Mouse (Mus musculus) thymus, adult 2 months (tissue): ENCODE results near the gene Ube3c. TPM values are rescaled to one million over a fixed set of nuclear protein-coding genes. Genes with fewer than 3 reads are reported as not detected.

Experiments
- DNase-seq: peaks from one replicate; pipeline ENCODE4 v3.0.0; 2021
- H3K27ac ChIP-seq: fragments of 200-500 bp; 2 replicates; pipeline ENCODE4 v1.5.1; 2012; ENCODE audit warnings: low read length, control low read depth; ENCODE audit not compliant: control insufficient read depth, insufficient read depth
- H3K27me3 ChIP-seq: fragments of 200-500 bp; 2 replicates; pipeline ENCODE4 v1.6.1; 2012; ENCODE audit warnings: mild to moderate bottlenecking, low read length, moderate library complexity, mixed read lengths; ENCODE audit not compliant: control insufficient read depth, insufficient read depth
- H3K36me3 ChIP-seq: fragments of 200-500 bp; 2 replicates; pipeline ENCODE4 v1.6.1; 2012; ENCODE audit warnings: mild to moderate bottlenecking, low read length, moderate library complexity; ENCODE audit not compliant: control insufficient read depth, insufficient read depth
- H3K4me1 ChIP-seq: fragments of 200-500 bp; replicated peaks from 2 replicates; pipeline ENCODE4 v1.6.1; 2012; ENCODE audit warnings: low read length; ENCODE audit not compliant: control insufficient read depth, insufficient read depth
- H3K4me3 ChIP-seq: fragments of 200-500 bp; 2 replicates; pipeline ENCODE4 v1.5.1; 2012; ENCODE audit warnings: mild to moderate bottlenecking, low read length, control low read depth, moderate library complexity; ENCODE audit not compliant: control insufficient read depth, insufficient read depth
- CTCF ChIP-seq: fragments of 200-500 bp; IDR thresholded peaks from 2 replicates; pipeline ENCODE4 v1.5.1; 2012; ENCODE audit warnings: mild to moderate bottlenecking, control low read depth, low read length, moderate library complexity, borderline replicate concordance; ENCODE audit not compliant: control insufficient read depth, poor library complexity, insufficient read depth; ENCODE audit errors: extremely low read depth
- POLR2A ChIP-seq: fragments of 200-500 bp; IDR thresholded peaks from 2 replicates; pipeline ENCODE4 v1.6.1; 2012; ENCODE audit warnings: mild to moderate bottlenecking, low read length, control low read depth, moderate library complexity; ENCODE audit not compliant: control insufficient read depth, poor library complexity, insufficient read depth; ENCODE audit errors: extremely low read depth
- WGBS: fragments of 180-500 bp; shearing (Covaris S2); methylation state at CpG from one replicate; pipeline ENCODE4 v1.1.7; 2018; 5-methylcytosine and 5-hydroxymethylcytosine counted together
- polyA plus RNA-seq: library from polyadenylated mRNA; depleted of rRNA; stranded (reverse); fragments of >200 nt; gene quantifications from 2 replicates; pipeline ENCODE4 v1.2.3, GENCODE M21; 2012

Ube3c gene
- polyA plus RNA-seq, 1 experiment, result 16.4 TPM

- H3K4me3 ChIP-seq, result no peak overlapping the region
- DNase-seq, result no peak
- H3K36me3 ChIP-seq, result peaks cover 55% of the 10 kb centered on the region
- no peaks in the 10 kb centered on the region for H3K27me3 ChIP-seq
- no peaks in the 10 kb centered on the region for H3K4me1 ChIP-seq
- TF ChIP-seq CTCF, result no peak
- no peak for TF ChIP-seq POLR2A
- 95% methylated on average over 2 of the region's 2 CpGs for WGBS
- H3K27ac ChIP-seq, result no peak overlapping the region
These were observed 96.3 kb downstream of the Ube3c start for GRCm38 (mm10) chr5:29665391-29665790.

DNA sequence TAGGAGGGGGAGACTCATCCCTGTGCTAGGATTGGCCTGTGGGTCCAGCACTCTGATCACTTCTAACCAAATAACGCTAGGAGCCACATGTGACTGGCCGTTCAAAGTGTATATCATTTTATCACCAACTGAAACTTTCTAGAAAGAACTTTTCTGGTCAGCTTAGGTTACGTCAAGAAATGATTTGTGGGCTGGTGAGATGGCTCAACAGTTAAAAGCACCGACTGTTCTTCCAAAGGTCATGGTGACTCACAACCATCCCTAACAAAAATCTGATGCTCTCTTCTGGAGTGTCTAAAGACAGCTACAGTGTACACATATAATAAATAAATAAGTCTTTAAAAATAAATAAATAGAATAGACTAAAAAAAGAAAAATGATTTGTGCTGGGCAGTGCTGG is 103.5 kb downstream of the Ube3c start:
- Histone ChIP-seq H3K36me3 (peaks cover 42% of the 10 kb centered on the region), H3K4me3 (no peak overlapping the region), H3K4me1 (peaks cover 5% of the 10 kb centered on the region), H3K27me3 (no peaks in the 10 kb centered on the region), H3K27ac (no peak overlapping the region)
- TF ChIP-seq CTCF, result no peak
- TF ChIP-seq POLR2A, result no peak
- no peak for DNase-seq
- 97% methylated on average over 4 of the region's 4 CpGs for WGBS

DNA sequence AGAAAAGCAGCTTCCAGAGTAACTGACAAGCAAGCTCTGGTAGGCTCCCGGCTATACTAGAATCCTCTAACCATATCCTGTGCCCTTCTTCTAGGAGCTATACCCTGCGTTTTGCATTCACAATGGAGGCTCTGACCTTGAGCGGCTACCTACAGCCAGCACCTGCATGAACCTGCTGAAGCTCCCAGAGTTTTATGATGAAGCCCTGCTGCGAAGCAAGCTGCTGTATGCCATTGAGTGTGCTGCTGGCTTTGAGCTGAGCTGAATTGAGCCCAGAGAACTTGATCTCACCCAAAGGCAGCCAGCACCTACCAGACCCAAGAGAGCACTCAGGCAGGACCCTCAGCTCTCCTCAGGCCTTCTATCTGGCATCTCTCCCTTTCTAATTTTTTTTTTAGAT is 105.3 kb downstream of the Ube3c start:
- Histone ChIP-seq H3K4me1 (peaks cover 5% of the 10 kb centered on the region), H3K27ac (no peak overlapping the region), H3K4me3 (no peak overlapping the region), H3K27me3 (no peaks in the 10 kb centered on the region), H3K36me3 (peaks cover 26% of the 10 kb centered on the region)
- 97% methylated on average over 4 of the region's 4 CpGs for WGBS
- DNase-seq, result no peak
- TF ChIP-seq POLR2A, result no peak
- no peak for TF ChIP-seq CTCF

DNA sequence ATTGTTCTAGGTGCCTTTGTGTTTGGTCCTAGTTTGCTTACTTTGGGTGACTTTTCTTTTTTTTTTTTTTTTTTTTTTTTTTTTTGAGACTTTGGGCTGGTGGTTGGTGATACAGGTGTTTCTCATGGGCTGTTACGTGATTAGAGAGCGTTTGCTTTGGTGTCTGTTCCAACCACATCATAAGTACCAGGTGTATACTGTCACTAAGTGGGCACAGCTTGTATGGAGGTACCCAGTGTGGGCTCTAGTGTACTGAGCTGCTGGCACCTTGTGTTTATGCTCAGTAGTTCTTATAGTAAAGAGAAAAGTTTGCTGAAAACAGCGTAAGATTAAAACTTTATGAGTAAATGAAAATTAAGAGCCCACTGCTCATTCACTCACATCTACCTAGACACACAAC is 107.4 kb downstream of the Ube3c start:
- TF ChIP-seq CTCF (no peak), POLR2A (no peak)
- WGBS, result 39% methylated on average over 3 of the region's 3 CpGs
- Histone ChIP-seq H3K27ac (peak overlapping the region; percentile 83), H3K36me3 (peaks cover 12% of the 10 kb centered on the region), H3K4me3 (no peak overlapping the region), H3K27me3 (no peaks in the 10 kb centered on the region), H3K4me1 (peaks cover 5% of the 10 kb centered on the region)
- DNase-seq, result no peak

DNA sequence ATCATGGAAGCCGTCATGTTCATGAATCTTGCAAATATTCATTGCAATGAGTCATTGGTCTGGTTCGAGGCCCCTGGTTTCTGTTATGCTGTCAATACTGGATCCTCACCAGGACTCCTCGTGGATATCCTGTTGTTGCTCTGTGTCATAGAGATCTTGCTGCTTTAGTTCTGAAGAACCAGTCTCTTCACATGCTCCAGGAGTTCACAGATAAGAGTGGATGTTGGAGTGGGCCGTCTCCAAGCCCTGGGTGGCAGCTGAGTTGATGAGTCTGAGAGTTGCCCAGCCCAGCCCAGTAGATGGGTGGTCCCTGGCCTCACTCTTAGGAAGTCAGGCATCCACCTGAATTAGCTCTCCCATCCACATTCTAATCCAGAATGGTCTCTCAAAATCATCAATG is 116.0 kb downstream of the Ube3c start:
- Histone ChIP-seq H3K4me1 (no peaks in the 10 kb centered on the region), H3K27ac (no peak overlapping the region), H3K27me3 (no peaks in the 10 kb centered on the region), H3K36me3 (no peaks in the 10 kb centered on the region), H3K4me3 (no peak overlapping the region)
- DNase-seq, result no peak
- WGBS, result 91% methylated on average over 4 of the region's 4 CpGs
- TF ChIP-seq POLR2A, result no peak
- no peak for TF ChIP-seq CTCF

DNA sequence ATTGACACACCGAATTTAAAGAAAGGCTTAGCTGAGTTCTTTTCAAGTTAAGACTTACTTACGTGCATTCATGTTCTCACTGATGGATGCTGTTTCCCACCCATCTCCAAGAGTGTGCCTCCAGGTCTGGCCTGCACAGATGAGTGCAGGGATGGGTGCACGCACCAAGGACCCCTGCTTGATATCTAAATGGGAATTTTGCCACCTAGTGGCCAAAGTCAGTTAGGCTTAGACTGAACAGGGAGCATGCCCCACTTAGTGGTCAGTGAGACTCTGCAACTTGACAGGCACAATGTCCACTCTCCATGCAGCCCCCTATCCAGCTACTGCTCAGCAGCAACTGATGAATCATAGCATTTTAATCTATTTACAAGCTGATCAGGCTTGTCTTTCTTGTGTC is 118.6 kb downstream of the Ube3c start:
- Histone ChIP-seq H3K4me3 (no peak overlapping the region), H3K27ac (no peak overlapping the region), H3K27me3 (no peaks in the 10 kb centered on the region), H3K4me1 (no peaks in the 10 kb centered on the region), H3K36me3 (no peaks in the 10 kb centered on the region)
- peak; percentile 48 for DNase-seq
- no peak for TF ChIP-seq POLR2A
- TF ChIP-seq CTCF, result peak; percentile 64; the same call in 1 of the 2 replicates
- 64% methylated on average over 3 of the region's 3 CpGs for WGBS

- no peak for DNase-seq
- Histone ChIP-seq H3K4me3 (no peak overlapping the region), H3K27ac (no peak overlapping the region), H3K27me3 (no peaks in the 10 kb centered on the region), H3K4me1 (no peaks in the 10 kb centered on the region), H3K36me3 (no peaks in the 10 kb centered on the region)
- WGBS, result 86% methylated on average over 7 of the region's 7 CpGs
- TF ChIP-seq CTCF, result no peak
- no peak for TF ChIP-seq POLR2A
These were observed 119.3 kb downstream of the Ube3c start for GRCm38 (mm10) chr5:29688352-29688751.
